Mouse (Mus musculus) c-Kit-positive CD71-positive TER-119-positive erythroid progenitor cells, embryonic 14.5 days (primary cell): ENCODE results near the gene Col16a1.

Experiments
- DNase-seq: peaks from one replicate; pipeline ENCODE4 v3.0.0-alpha.2; 2013; ENCODE audit warnings: low spot score

Col16a1 gene

GRCm38 (mm10) chr4:130047331-130048202 lies at the start of gene Col16a1:
Gene Col16a1, plus strand, starts transcription at chr4:130047840.
- DNase-seq: no peak

GRCm38 (mm10) chr4:129998124-129998523 lies 49.5 kb upstream of the Col16a1 start:
- no peak for DNase-seq

- DNase-seq: no peak
Observed at GRCm38 (mm10) chr4:130001710-130002109, 45.9 kb upstream of the Col16a1 start.

GRCm38 (mm10) chr4:130002157-130002556 lies 45.5 kb upstream of the Col16a1 start:
- DNase-seq: no peak

- no peak for DNase-seq
Observed at GRCm38 (mm10) chr4:130005593-130005992, 42.0 kb upstream of the Col16a1 start.

- DNase-seq: no peak
Observed at GRCm38 (mm10) chr4:130006533-130006932, 41.1 kb upstream of the Col16a1 start.

- no peak for DNase-seq
Observed at GRCm38 (mm10) chr4:130009043-130009442, 38.6 kb upstream of the Col16a1 start.

GRCm38 (mm10) chr4:130010723-130011122 lies 36.9 kb upstream of the Col16a1 start:
- DNase-seq: no peak

- no peak for DNase-seq
Observed at GRCm38 (mm10) chr4:130012234-130012633, 35.4 kb upstream of the Col16a1 start.

- no peak for DNase-seq
Observed at GRCm38 (mm10) chr4:130013111-130013510, 34.5 kb upstream of the Col16a1 start.

- DNase-seq: no peak
Observed at GRCm38 (mm10) chr4:130016010-130016409, 31.6 kb upstream of the Col16a1 start.

- DNase-seq: no peak
Observed at GRCm38 (mm10) chr4:130017036-130017674, 30.5 kb upstream of the Col16a1 start.

- no peak for DNase-seq
Observed at GRCm38 (mm10) chr4:130022952-130023351, 24.7 kb upstream of the Col16a1 start.

GRCm38 (mm10) chr4:130023511-130024231 lies 24.0 kb upstream of the Col16a1 start:
- DNase-seq: no peak

- DNase-seq: no peak
Observed at GRCm38 (mm10) chr4:130025544-130025943, 22.1 kb upstream of the Col16a1 start.

GRCm38 (mm10) chr4:130031146-130031545 lies 16.5 kb upstream of the Col16a1 start:
- DNase-seq: no peak

- no peak for DNase-seq
Observed at GRCm38 (mm10) chr4:130033496-130033895, 14.1 kb upstream of the Col16a1 start.

GRCm38 (mm10) chr4:130036112-130036511 lies 11.5 kb upstream of the Col16a1 start:
- DNase-seq: no peak

GRCm38 (mm10) chr4:130036573-130037401 lies 10.9 kb upstream of the Col16a1 start:
- DNase-seq: no peak

GRCm38 (mm10) chr4:130039351-130039750 lies 8.3 kb upstream of the Col16a1 start:
- DNase-seq: no peak

GRCm38 (mm10) chr4:130041076-130041475 lies 6.6 kb upstream of the Col16a1 start:
- DNase-seq: no peak

- DNase-seq: no peak
Observed at GRCm38 (mm10) chr4:130044211-130044610, 3.4 kb upstream of the Col16a1 start.
